In genomic region chr4:45736215-45736815, GRCm38 (mm10) we compare ENCODE assay signal across 11 mouse cellular contexts.
A peak's percentile ranks its signal among the peaks of the same experiment; 100 is the strongest.
DNase-seq lines count a peak whose midpoint lies in the region; ATAC-seq and TF ChIP-seq lines count a peak whose summit lies in the region.
"Had no signal": no experiment of that assay in that cellular context is flagged by ENCODE, and none has a peak within 500 bp of the region (broad histone marks: within the 10 kb centered on the region; RNA-seq: fewer than 3 reads in every experiment).

No protein-coding gene starts in this region.

- peaks cover 33% of the 10 kb centered on the region for H3K4me1 ChIP-seq in forebrain, embryonic 10.5 days
- H3K4me1 ChIP-seq in forebrain, embryonic 11.5 days (replicated peaks; ENCODE audit: control insufficient read depth, insufficient read depth, low read length) = peaks cover 4% of the 10 kb centered on the region; the same call in 1 of the 2 replicates
- peaks cover 18% of the 10 kb centered on the region; the same call in 1 of the 2 replicates for H3K4me1 ChIP-seq in forebrain, postnatal 0 days (ENCODE audit: insufficient read depth)
- H3K4me1 ChIP-seq in neural tube, embryonic 15.5 days = peaks cover 23% of the 10 kb centered on the region

- TF ChIP-seq CTCF in forebrain, postnatal 0 days (IDR thresholded peaks at IDR 0.05; ENCODE audit: low read depth) = no peak

- ATAC-seq in forebrain, embryonic 11.5 days (replicated peaks; ENCODE audit: low FRiP score) = no peak
- peak; percentile 53 for ATAC-seq in forebrain, postnatal 0 days
- no peak for ATAC-seq in neural tube, embryonic 15.5 days (ENCODE audit: low FRiP score)

- DNase-seq in forebrain, embryonic 10.5 days (ENCODE audit: extremely low spot score, low spot score) = no peak
- no peak for DNase-seq in forebrain, embryonic 11.5 days (ENCODE audit: low spot score)
- peak; percentile 51 for DNase-seq in lung, postnatal 10 days
- no peak for DNase-seq in lung, adult 18-20 months
- DNase-seq in forebrain, postnatal 0 days = peak; percentile 64
- DNase-seq in right cerebral cortex, adult 2 months (ENCODE audit: low spot score in 2 of 2) = no peak
- DNase-seq in frontal cortex, adult 2 months (ENCODE audit: extremely low spot score in 1 of 2, low spot score in 1 of 2) = no peak
- DNase-seq: cerebellum, adult 2 months had no signal

- no peaks in the 10 kb centered on the region for H3K9me3 ChIP-seq in forebrain, embryonic 10.5 days
- no peaks in the 10 kb centered on the region for H3K9me3 ChIP-seq in forebrain, embryonic 11.5 days (ENCODE audit: control insufficient read depth, low read length)
- no peaks in the 10 kb centered on the region for H3K9me3 ChIP-seq in forebrain, postnatal 0 days (ENCODE audit: low read length)
- H3K9me3 ChIP-seq in neural tube, embryonic 15.5 days (replicated peaks) = no peaks in the 10 kb centered on the region
- H3K9me3 ChIP-seq: kidney, embryonic 15.5 days; limb, embryonic 12.5 days had no signal

- no peak overlapping the region for H3K4me2 ChIP-seq in forebrain, embryonic 11.5 days (ENCODE audit: low read depth, low read length, severe bottlenecking)
- no peak overlapping the region for H3K4me2 ChIP-seq in forebrain, postnatal 0 days (ENCODE audit: low read depth)
- H3K4me2 ChIP-seq in neural tube, embryonic 15.5 days = no peak overlapping the region
- H3K4me2 ChIP-seq: kidney, embryonic 15.5 days; limb, embryonic 12.5 days had no signal

- no peak overlapping the region for H3K9ac ChIP-seq in forebrain, embryonic 11.5 days (ENCODE audit: low read length)
- H3K9ac ChIP-seq in forebrain, postnatal 0 days = no peak overlapping the region
- no peak overlapping the region for H3K9ac ChIP-seq in neural tube, embryonic 15.5 days (replicated peaks)
- H3K9ac ChIP-seq: kidney, embryonic 15.5 days; limb, embryonic 12.5 days had no signal

- peak overlapping the region; percentile 25; the same call in 1 of the 2 replicates for H3K27ac ChIP-seq in forebrain, embryonic 10.5 days
- no peak overlapping the region for H3K27ac ChIP-seq in forebrain, embryonic 11.5 days (ENCODE audit: low read depth, low read length)
- H3K27ac ChIP-seq in forebrain, postnatal 0 days (ENCODE audit: low read depth, low read length) = peak overlapping the region; percentile 54; the same call in 1 of the 2 replicates
- 0 out of 2 replicates have a peak overlapping the region, but pooled peaks have one; percentile 33 for H3K27ac ChIP-seq in neural tube, embryonic 15.5 days (replicated peaks)
- H3K27ac ChIP-seq: kidney, embryonic 15.5 days; limb, embryonic 12.5 days had no signal

- H3K36me3 ChIP-seq in forebrain, embryonic 10.5 days (replicated peaks) = no peaks in the 10 kb centered on the region
- no peaks in the 10 kb centered on the region for H3K36me3 ChIP-seq in forebrain, embryonic 11.5 days (ENCODE audit: control insufficient read depth, insufficient read depth, low read length)
- H3K36me3 ChIP-seq in forebrain, postnatal 0 days (ENCODE audit: insufficient read depth) = no peaks in the 10 kb centered on the region
- no peaks in the 10 kb centered on the region for H3K36me3 ChIP-seq in neural tube, embryonic 15.5 days
- H3K36me3 ChIP-seq: kidney, embryonic 15.5 days; limb, embryonic 12.5 days had no signal

- WGBS in forebrain, embryonic 10.5 days = 53% methylated on average over 10 of the region's 10 CpGs
- 47% methylated on average over 10 of the region's 10 CpGs for WGBS in forebrain, embryonic 11.5 days
- WGBS in forebrain, postnatal 0 days = 23% methylated on average over 10 of the region's 10 CpGs
- WGBS in neural tube, embryonic 15.5 days = 32% methylated on average over 10 of the region's 10 CpGs

- no peak overlapping the region for H3K4me3 ChIP-seq in forebrain, embryonic 10.5 days
- H3K4me3 ChIP-seq in forebrain, embryonic 11.5 days (ENCODE audit: low read depth, low read length) = no peak overlapping the region
- no peak overlapping the region for H3K4me3 ChIP-seq in forebrain, postnatal 0 days (ENCODE audit: low read depth, low read length)
- H3K4me3 ChIP-seq in neural tube, embryonic 15.5 days (replicated peaks) = no peak overlapping the region
- H3K4me3 ChIP-seq: kidney, embryonic 15.5 days; limb, embryonic 12.5 days had no signal

- H3K27me3 ChIP-seq in forebrain, embryonic 10.5 days (ENCODE audit: poor library complexity, severe bottlenecking) = peaks cover 25% of the 10 kb centered on the region
- H3K27me3 ChIP-seq in forebrain, embryonic 11.5 days (ENCODE audit: control insufficient read depth, insufficient read depth, low read length) = no peaks in the 10 kb centered on the region
- H3K27me3 ChIP-seq in forebrain, postnatal 0 days (ENCODE audit: insufficient read depth, low read length) = no peaks in the 10 kb centered on the region
- H3K27me3 ChIP-seq in neural tube, embryonic 15.5 days (replicated peaks) = no peaks in the 10 kb centered on the region

Comparison
In these comparisons a context has a peak if more than half of its experiments do, and no peak if none do; other contexts are left out.
1. DNase-seq: peak in lung, postnatal 10 days (single experiment) and forebrain, postnatal 0 days (single experiment); none in forebrain, embryonic 10.5 days (single experiment), forebrain, embryonic 11.5 days (single experiment), lung, adult 18-20 months (0 of 2), right cerebral cortex, adult 2 months (0 of 2) and frontal cortex, adult 2 months (0 of 2).